Mouse (Mus musculus) embryonic facial prominence, embryonic 14.5 days (tissue): ENCODE data around the gene Olfr643. TPM values are rescaled to one million over a fixed set of nuclear protein-coding genes. Genes with fewer than 3 reads are reported as not detected.

Experiments used
- ATAC-seq: fragments of 200-750 bp; cut with Nextera tagmentation; 2 replicates; pipeline ENCODE4 v1.8.0; 2017; ENCODE audit warnings: low read depth, moderate number of reproducible peaks, moderate TSS enrichment
- DNase-seq: peaks from one replicate; pipeline ENCODE4 v3.0.0-alpha.2; 2015; ENCODE audit warnings: low spot score
- H3K27ac ChIP-seq: fragments of 300-500 bp; sonication (generic); replicated peaks from 2 replicates; pipeline ENCODE4 v1.5.1; 2014; ENCODE audit warnings: low read depth, mild to moderate bottlenecking, low read length, moderate library complexity
- H3K27me3 ChIP-seq: fragments of 300-500 bp; sonication (generic); replicated peaks from 2 replicates; pipeline ENCODE4 v1.6.1; 2014; ENCODE audit warnings: low read length; ENCODE audit not compliant: control insufficient read depth, insufficient read depth
- H3K36me3 ChIP-seq: fragments of 300-500 bp; sonication (generic); 2 replicates; pipeline ENCODE4 v1.6.1; 2014; ENCODE audit warnings: low read length, mixed read lengths; ENCODE audit not compliant: control insufficient read depth, insufficient read depth
- H3K4me1 ChIP-seq: fragments of 300-500 bp; sonication (generic); 2 replicates; pipeline ENCODE4 v1.6.1; 2014; ENCODE audit warnings: antibody characterized with exemption, low read length; ENCODE audit not compliant: control insufficient read depth, insufficient read depth
- H3K4me2 ChIP-seq: fragments of 300-500 bp; sonication (generic); 2 replicates; pipeline ENCODE4 v1.6.1; 2014; ENCODE audit warnings: low read depth, mild to moderate bottlenecking, low read length, moderate library complexity, mixed read lengths
- H3K4me3 ChIP-seq: fragments of 300-500 bp; sonication (generic); 2 replicates; pipeline ENCODE4 v1.5.1; 2014; ENCODE audit warnings: low read depth, mild to moderate bottlenecking, low read length
- H3K9ac ChIP-seq: fragments of 300-500 bp; sonication (generic); 2 replicates; pipeline ENCODE4 v1.6.1; 2014; ENCODE audit warnings: low read depth, mild to moderate bottlenecking, low read length, moderate library complexity, mixed read lengths
- H3K9me3 ChIP-seq: fragments of 300-500 bp; sonication (generic); 2 replicates; pipeline ENCODE4 v1.6.1; 2016; ENCODE audit warnings: low read length; ENCODE audit not compliant: control insufficient read depth
- WGBS: fragments of 180-500 bp; shearing (Covaris S2); extraction: QIAGEN DNeasy Blood & Tissue Kit; methylation state at CpG from one replicate; pipeline ENCODE4 v1.1.7; 2014; 5-methylcytosine and 5-hydroxymethylcytosine counted together
- polyA plus RNA-seq: library from polyadenylated mRNA; unstranded; fragments of >200 nt; fragmentation: Nextera tagmentation; extraction: Ambion mirVana; gene quantifications from 2 replicates; pipeline ENCODE4 v1.2.1, GENCODE M21; 2014

Gene Olfr643
- polyA plus RNA-seq, 1 experiment from 2014 or later = not detected

DNA sequence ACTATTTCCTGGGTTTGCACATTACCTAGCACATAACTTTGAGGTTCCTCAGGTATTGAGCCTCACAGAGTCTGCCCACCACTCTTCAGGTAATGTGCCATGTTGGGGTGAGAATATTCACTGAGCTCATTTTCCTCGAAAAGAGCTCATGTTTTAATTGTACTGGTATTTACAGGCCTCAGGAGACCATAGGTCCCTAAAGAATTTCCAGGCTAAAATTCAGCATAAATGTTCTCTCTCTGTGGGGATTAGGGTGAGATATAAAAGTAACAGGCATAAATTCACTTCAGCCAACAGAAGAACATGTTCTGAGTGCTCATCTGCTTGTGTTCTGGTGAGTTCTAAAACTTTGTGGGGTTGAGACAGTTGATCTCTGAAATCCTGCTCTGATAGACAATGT lies 102.1 kb downstream of the Olfr643 start, which contains the start of gene Olfr641:
Olfr641 (plus strand) TSS at position 301 of the 400 bp plus-strand sequence.
- H3K27ac ChIP-seq = no peak within 1 kb of the TSS
- no peak within 1 kb of the TSS for H3K4me3 ChIP-seq
- H3K9me3 ChIP-seq = no peaks in the 10 kb centered on the region
- no peaks in the 10 kb centered on the region for H3K27me3 ChIP-seq
- 68% methylated on average over 1 of the region's 1 CpGs for WGBS
- ATAC-seq = no peak
- no peak within 1 kb of the TSS for H3K9ac ChIP-seq
- no peaks in the 10 kb centered on the region for H3K4me1 ChIP-seq
- no peak within 1 kb of the TSS for H3K4me2 ChIP-seq
- DNase-seq = no peak
- H3K36me3 ChIP-seq = no peaks in the 10 kb centered on the region

DNA sequence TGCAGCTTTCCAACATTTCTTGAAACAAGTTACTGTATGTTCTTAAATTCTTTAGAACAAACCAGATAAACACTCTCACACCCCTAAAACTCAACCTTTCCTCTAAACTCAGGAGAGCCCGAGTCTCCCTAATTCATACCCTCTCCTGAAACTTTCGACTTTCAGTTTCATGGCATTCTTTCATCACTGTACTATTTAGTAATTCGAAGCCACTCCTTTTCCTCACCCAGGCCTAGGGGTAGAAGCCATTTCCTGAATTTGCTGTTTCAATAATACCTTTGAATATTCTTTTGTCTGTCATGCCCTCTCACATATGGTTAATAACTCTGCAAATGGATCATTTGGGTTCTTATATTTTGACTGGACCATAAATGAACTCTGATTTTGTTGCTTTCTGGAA lies 110.2 kb downstream of the Olfr643 start:
- H3K9me3 ChIP-seq = no peaks in the 10 kb centered on the region
- DNase-seq (no peak), ATAC-seq (no peak)
- H3K9ac ChIP-seq = no peak overlapping the region
- no peaks in the 10 kb centered on the region for H3K4me1 ChIP-seq
- no peak overlapping the region for H3K27ac ChIP-seq
- no peaks in the 10 kb centered on the region for H3K36me3 ChIP-seq
- H3K4me2 ChIP-seq = no peak overlapping the region
- H3K4me3 ChIP-seq = no peak overlapping the region
- 80% methylated on average over 3 of the region's 3 CpGs for WGBS
- no peaks in the 10 kb centered on the region for H3K27me3 ChIP-seq

DNA sequence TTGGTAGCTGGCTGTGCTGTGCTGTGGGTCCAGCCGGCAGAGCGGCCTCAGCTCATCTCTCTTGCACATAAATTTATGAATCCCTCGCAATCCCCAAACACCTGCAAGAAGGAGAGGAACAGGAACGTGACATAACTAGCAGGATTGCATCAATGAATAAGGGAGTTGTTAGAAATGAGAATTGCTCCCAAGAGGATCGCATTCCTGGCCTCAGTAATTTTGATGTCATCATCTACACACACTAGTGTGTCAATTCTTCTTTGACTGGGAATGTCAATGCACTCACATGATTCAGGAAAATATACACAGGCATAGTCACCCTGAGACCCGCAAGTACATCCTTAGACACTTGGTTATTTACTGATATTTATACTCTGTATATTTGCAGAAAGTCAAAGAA lies 111.7 kb downstream of the Olfr643 start, which contains the start of gene Olfr640:
Olfr640 (minus strand) TSS at position 101 of the 400 bp plus-strand sequence.
- H3K9ac ChIP-seq = no peak within 1 kb of the TSS
- DNase-seq (no peak), ATAC-seq (no peak)
- no peaks in the 10 kb centered on the region for H3K36me3 ChIP-seq
- no peak within 1 kb of the TSS for H3K4me3 ChIP-seq
- no peaks in the 10 kb centered on the region for H3K4me1 ChIP-seq
- H3K27me3 ChIP-seq = no peaks in the 10 kb centered on the region
- no peaks in the 10 kb centered on the region for H3K9me3 ChIP-seq
- 77% methylated on average over 6 of the region's 6 CpGs for WGBS
- no peak within 1 kb of the TSS for H3K27ac ChIP-seq
- H3K4me2 ChIP-seq = no peak within 1 kb of the TSS

DNA sequence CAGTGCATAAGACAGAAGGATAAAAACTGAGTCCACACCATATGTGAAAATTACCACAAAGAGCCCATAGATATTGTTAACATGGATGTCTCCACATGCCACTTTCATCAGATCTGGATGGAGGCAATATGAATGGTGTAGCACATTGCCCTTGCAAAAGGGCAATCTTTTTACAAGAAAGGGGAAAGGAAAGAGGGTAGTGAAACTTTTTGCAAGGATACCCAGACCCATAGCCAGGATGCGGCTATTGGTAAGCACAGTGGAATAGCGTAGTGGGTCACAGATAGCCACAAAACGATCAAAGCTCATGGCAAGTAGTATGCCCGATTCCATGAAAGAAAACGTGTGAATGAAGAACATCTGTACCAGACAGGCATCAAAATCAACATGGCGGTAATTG lies 115.6 kb downstream of the Olfr643 start:
- Histone ChIP-seq H3K4me3 (no peak overlapping the region), H3K4me2 (no peak overlapping the region), H3K27me3 (no peaks in the 10 kb centered on the region), H3K36me3 (no peaks in the 10 kb centered on the region), H3K27ac (no peak overlapping the region), H3K4me1 (no peaks in the 10 kb centered on the region), H3K9me3 (no peaks in the 10 kb centered on the region), H3K9ac (no peak overlapping the region)
- ATAC-seq (no peak), DNase-seq (no peak)
- 89% methylated on average over 6 of the region's 6 CpGs for WGBS

DNA sequence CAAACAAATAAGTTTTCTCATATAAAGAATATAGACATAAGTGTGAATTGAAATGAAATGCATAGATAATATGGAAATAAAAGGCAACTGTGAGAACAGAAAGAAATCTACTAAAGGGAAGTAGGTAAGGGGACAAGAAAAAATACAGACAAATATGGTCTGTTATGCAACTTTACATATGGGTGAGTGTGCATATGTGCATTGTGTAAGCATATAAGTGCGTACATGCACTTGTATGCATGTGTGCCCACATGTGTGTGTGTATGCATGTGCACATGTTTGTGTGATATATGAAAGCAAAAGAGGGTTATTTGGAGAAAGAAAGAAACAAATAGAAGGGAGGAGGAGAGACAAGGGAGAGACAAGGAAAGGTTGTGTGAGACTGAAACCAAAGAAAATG lies 118.3 kb downstream of the Olfr643 start:
- H3K9ac ChIP-seq = no peak overlapping the region
- H3K4me3 ChIP-seq = no peak overlapping the region
- H3K27ac ChIP-seq = no peak overlapping the region
- no peak for ATAC-seq
- no peaks in the 10 kb centered on the region for H3K9me3 ChIP-seq
- DNase-seq = no peak
- no peak overlapping the region for H3K4me2 ChIP-seq
- H3K36me3 ChIP-seq = no peaks in the 10 kb centered on the region
- no peaks in the 10 kb centered on the region for H3K4me1 ChIP-seq
- no peaks in the 10 kb centered on the region for H3K27me3 ChIP-seq
- WGBS = 74% methylated on average over 1 of the region's 1 CpGs

DNA sequence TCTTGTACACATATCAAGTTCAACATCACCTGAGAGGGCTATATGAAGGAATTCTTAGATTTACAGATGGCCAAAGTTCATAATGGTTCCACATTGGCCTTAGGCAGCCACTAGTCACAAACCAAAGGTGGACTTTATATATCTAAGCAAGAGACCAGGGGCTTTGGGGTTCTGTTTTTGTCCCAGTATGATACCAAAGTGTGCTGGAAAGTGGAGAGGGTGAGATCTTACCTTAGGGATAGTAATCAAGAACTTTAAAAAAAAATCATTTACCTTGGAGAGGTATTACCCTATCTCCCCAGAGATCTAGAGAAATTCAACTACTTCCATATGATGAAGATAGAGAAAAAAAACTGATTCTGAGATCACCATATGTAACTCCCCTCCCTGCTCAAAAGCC lies 120.0 kb downstream of the Olfr643 start, which contains the start of gene Olfr639:
Olfr639 (minus strand) TSS at position 101 of the 400 bp plus-strand sequence.
- H3K4me3 ChIP-seq = no peak within 1 kb of the TSS
- no peaks in the 10 kb centered on the region for H3K36me3 ChIP-seq
- H3K27ac ChIP-seq = no peak within 1 kb of the TSS
- H3K9ac ChIP-seq = no peak within 1 kb of the TSS
- ATAC-seq (no peak), DNase-seq (no peak)
- H3K9me3 ChIP-seq = no peaks in the 10 kb centered on the region
- H3K4me1 ChIP-seq = no peaks in the 10 kb centered on the region
- no peak within 1 kb of the TSS for H3K4me2 ChIP-seq
- H3K27me3 ChIP-seq = no peaks in the 10 kb centered on the region

DNA sequence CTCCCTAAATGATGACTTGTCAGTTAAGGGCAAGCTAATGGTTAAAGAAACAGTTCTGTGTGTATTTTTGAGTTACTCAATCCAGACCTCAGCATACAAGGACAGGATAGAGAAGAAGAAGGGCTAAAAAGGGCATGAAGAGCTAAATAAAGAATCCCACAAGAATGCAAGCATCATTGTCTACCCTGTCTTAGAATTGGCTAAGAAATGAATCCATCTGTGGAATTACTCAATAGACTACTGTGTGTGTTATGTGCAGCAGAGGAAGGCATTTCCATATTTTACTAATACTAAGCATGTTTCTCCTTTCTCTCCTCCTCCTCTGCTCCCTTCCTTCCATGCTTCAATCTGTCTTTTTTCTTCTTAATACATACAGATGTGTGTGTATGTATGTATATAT lies 138.1 kb downstream of the Olfr643 start:
- H3K36me3 ChIP-seq = no peaks in the 10 kb centered on the region
- no peak overlapping the region for H3K4me3 ChIP-seq
- no peak overlapping the region for H3K4me2 ChIP-seq
- no peaks in the 10 kb centered on the region for H3K27me3 ChIP-seq
- H3K9me3 ChIP-seq = no peaks in the 10 kb centered on the region
- H3K27ac ChIP-seq = no peak overlapping the region
- H3K4me1 ChIP-seq = no peaks in the 10 kb centered on the region
- DNase-seq = no peak
- no peak overlapping the region for H3K9ac ChIP-seq
- no peak for ATAC-seq

DNA sequence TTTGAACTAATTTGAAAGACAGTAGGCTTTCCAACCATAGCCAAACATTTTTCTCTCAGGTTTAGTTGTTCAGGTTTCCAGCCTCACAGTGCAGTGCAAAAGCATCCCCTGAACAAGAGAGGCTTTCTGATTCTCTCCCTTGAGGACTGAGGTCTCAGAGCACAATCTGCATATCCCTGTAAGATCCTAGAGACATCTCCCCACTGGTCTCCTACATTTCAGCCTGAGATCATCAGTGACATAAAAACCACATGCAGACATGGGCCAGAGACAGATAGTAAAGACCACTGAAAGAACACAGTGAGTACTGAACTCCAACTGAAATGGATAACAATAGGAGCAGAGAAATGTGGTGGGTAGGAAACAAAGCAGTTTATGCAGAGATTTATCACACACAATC lies 138.8 kb downstream of the Olfr643 start, which contains the start of gene Olfr638:
Olfr638 (plus strand) TSS at position 301 of the 400 bp plus-strand sequence.
- no peak for ATAC-seq
- Histone ChIP-seq H3K4me1 (no peaks in the 10 kb centered on the region), H3K9ac (no peak within 1 kb of the TSS), H3K9me3 (no peaks in the 10 kb centered on the region), H3K4me3 (no peak within 1 kb of the TSS), H3K27ac (no peak within 1 kb of the TSS), H3K27me3 (no peaks in the 10 kb centered on the region), H3K4me2 (no peak within 1 kb of the TSS), H3K36me3 (no peaks in the 10 kb centered on the region)
- no peak for DNase-seq

DNA sequence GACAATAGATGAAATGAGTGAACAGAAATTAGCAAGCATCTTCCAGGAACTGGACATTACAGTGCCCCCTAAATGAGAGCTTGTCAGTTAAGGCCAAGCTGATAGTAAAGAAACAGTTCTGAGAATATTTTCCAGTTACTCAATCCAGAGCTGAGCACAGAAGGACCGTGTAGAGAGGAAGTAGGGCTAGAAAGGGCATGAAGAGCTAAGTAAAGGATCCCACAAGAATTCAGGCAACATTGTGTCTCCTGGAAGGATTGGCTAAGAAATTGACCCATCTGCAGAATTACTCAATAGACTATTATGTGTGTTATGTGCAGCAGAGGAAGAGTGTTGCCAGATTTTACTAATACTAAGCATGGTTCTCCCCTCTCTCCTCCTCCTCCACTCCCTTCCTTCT lies 165.4 kb downstream of the Olfr643 start:
- Histone ChIP-seq H3K9ac (no peak overlapping the region), H3K36me3 (no peaks in the 10 kb centered on the region), H3K27me3 (no peaks in the 10 kb centered on the region), H3K27ac (no peak overlapping the region), H3K4me2 (no peak overlapping the region), H3K9me3 (no peaks in the 10 kb centered on the region), H3K4me3 (no peak overlapping the region), H3K4me1 (no peaks in the 10 kb centered on the region)
- no peak for ATAC-seq
- DNase-seq = no peak
- WGBS = 67% methylated on average over 1 of the region's 1 CpGs
